Mouse (Mus musculus) forebrain, embryonic 12.5 days (tissue): ENCODE measurements around the gene Smco3. TPM values are rescaled to one million over a fixed set of nuclear protein-coding genes. Genes with fewer than 3 reads are reported as not detected.

Experiments used
- ATAC-seq: fragments of 200-750 bp; cut with Nextera tagmentation; 2 replicates; pipeline ENCODE4 v1.8.0; 2017; ENCODE audit warnings: moderate TSS enrichment; ENCODE audit not compliant: low FRiP score
- H3K27ac ChIP-seq: fragments of 300-500 bp; sonication (generic); 2 replicates; pipeline ENCODE4 v1.5.1; 2016; ENCODE audit warnings: mild to moderate bottlenecking
- H3K27me3 ChIP-seq: fragments of 300-500 bp; sonication (generic); 2 replicates; pipeline ENCODE4 v1.6.1; 2016; ENCODE audit warnings: mild to moderate bottlenecking
- H3K36me3 ChIP-seq: fragments of 300-500 bp; sonication (generic); replicated peaks from 2 replicates; pipeline ENCODE4 v1.6.1; 2016; ENCODE audit warnings: mild to moderate bottlenecking
- H3K4me1 ChIP-seq: fragments of 300-500 bp; sonication (generic); 2 replicates; pipeline ENCODE4 v1.6.1; 2016
- H3K4me2 ChIP-seq: fragments of 300-500 bp; sonication (generic); 2 replicates; pipeline ENCODE4 v1.6.1; 2016; ENCODE audit warnings: mild to moderate bottlenecking, moderate library complexity
- H3K4me3 ChIP-seq: fragments of 300-500 bp; sonication (generic); replicated peaks from 2 replicates; pipeline ENCODE4 v1.5.1; 2016; ENCODE audit warnings: mild to moderate bottlenecking
- H3K9ac ChIP-seq: fragments of 300-500 bp; sonication (generic); 2 replicates; pipeline ENCODE4 v1.6.1; 2016; ENCODE audit warnings: mild to moderate bottlenecking
- H3K9me3 ChIP-seq: fragments of 300-500 bp; sonication (generic); 2 replicates; pipeline ENCODE4 v1.6.1; 2016
- WGBS: fragments of 180-500 bp; shearing (Covaris S2); methylation state at CpG from one replicate; pipeline ENCODE4 v1.1.7; 2016; 5-methylcytosine and 5-hydroxymethylcytosine counted together
- microRNA-seq: library from miRNA; unstranded; fragments of <30 nt; microRNA quantifications from one replicate; pipeline ENCODE4, GENCODE M21; 2017
- polyA plus RNA-seq: library from polyadenylated mRNA; unstranded; fragments of >200 nt; fragmentation: Nextera tagmentation; extraction: Ambion mirVana; gene quantifications from 2 replicates; pipeline ENCODE4 v1.2.1, GENCODE M21; 2016

The Smco3 gene
- polyA plus RNA-seq, 1 experiment from 2014 or later: 0.52 TPM

GRCm38 (mm10) chr6:136781377-136781986 lies 53.8 kb downstream of the Smco3 start, which contains the start of gene Gucy2c:
Gucy2c (minus strand) TSS chr6:136781765.
- H3K27me3 ChIP-seq: no peaks in the 10 kb centered on the region
- no peak within 1 kb of the TSS for H3K27ac ChIP-seq
- H3K4me1 ChIP-seq: no peaks in the 10 kb centered on the region
- H3K4me3 ChIP-seq: no peak within 1 kb of the TSS
- H3K9me3 ChIP-seq: no peaks in the 10 kb centered on the region
- WGBS: 87% methylated on average over 20 of the region's 20 CpGs
- no peak within 1 kb of the TSS for H3K4me2 ChIP-seq
- H3K36me3 ChIP-seq: no peaks in the 10 kb centered on the region
- H3K9ac ChIP-seq: no peak within 1 kb of the TSS
- ATAC-seq: no peak

Small RNA genes within 50 kb of the gene (microRNA-seq; reads per million reads assigned to microRNA genes)
- gene Gm44364: not detected

Other genes starting within 250 kb of the Smco3 start
- gene Plbd1, start 173.5 kb downstream of the Smco3 start, polyA plus RNA-seq: 0.41 and 1.0 TPM in 2 replicates
- gene Gucy2c, start 53.7 kb downstream of the Smco3 start, polyA plus RNA-seq: 0.05 and 0.17 TPM in 2 replicates
- gene Hist4h4, start 31.0 kb downstream of the Smco3 start, polyA plus RNA-seq: 0.47 and 0.79 TPM in 2 replicates
- gene H2afj, start 27.2 kb downstream of the Smco3 start, polyA plus RNA-seq: 121 and 128 TPM in 2 replicates
- gene BC049715, start 7.8 kb downstream of the Smco3 start, polyA plus RNA-seq: 1.1 and 1.9 TPM in 2 replicates
- 137 and 146 TPM in 2 replicates for gene Wbp11, start 7.2 kb downstream of the Smco3 start, polyA plus RNA-seq
- 0.55 and 0.63 TPM in 2 replicates for gene Art4, start 22.3 kb upstream of the Smco3 start, polyA plus RNA-seq
- gene Mgp, start 40.4 kb upstream of the Smco3 start, polyA plus RNA-seq: 6.2 and 7.2 TPM in 2 replicates
- not detected in 2 replicates for gene Erp27, start 86.7 kb upstream of the Smco3 start, polyA plus RNA-seq
- gene Pde6h, start 88.4 kb upstream of the Smco3 start, polyA plus RNA-seq: not detected in 2 replicates
- 18.6 and 22.9 TPM in 2 replicates for gene Arhgdib, start 106.4 kb upstream of the Smco3 start, polyA plus RNA-seq